Mouse (Mus musculus) hindbrain, embryonic 13.5 days (tissue): ENCODE data around the gene Vps54. TPM values are rescaled to one million over a fixed set of nuclear protein-coding genes. Genes with fewer than 3 reads are reported as not detected.

Experiments
- ATAC-seq: fragments of 200-750 bp; cut with Nextera tagmentation; 2 replicates; pipeline ENCODE4 v1.8.0; 2017; ENCODE audit warnings: moderate TSS enrichment; ENCODE audit not compliant: low FRiP score
- H3K27ac ChIP-seq: fragments of 300-500 bp; sonication (generic); 2 replicates; pipeline ENCODE4 v1.5.1; 2015; ENCODE audit warnings: inconsistent platforms, mild to moderate bottlenecking, moderate library complexity
- H3K27me3 ChIP-seq: fragments of 300-500 bp; sonication (generic); 2 replicates; pipeline ENCODE4 v1.6.1; 2015; ENCODE audit warnings: mild to moderate bottlenecking, inconsistent platforms
- H3K36me3 ChIP-seq: fragments of 300-500 bp; sonication (generic); 2 replicates; pipeline ENCODE4 v1.6.1; 2015; ENCODE audit warnings: mild to moderate bottlenecking, inconsistent platforms
- H3K4me1 ChIP-seq: fragments of 300-500 bp; sonication (generic); replicated peaks from 2 replicates; pipeline ENCODE4 v1.6.1; 2015; ENCODE audit warnings: inconsistent platforms
- H3K4me2 ChIP-seq: fragments of 300-500 bp; sonication (generic); 2 replicates; pipeline ENCODE4 v1.6.1; 2015; ENCODE audit warnings: inconsistent platforms, mild to moderate bottlenecking, moderate library complexity
- H3K4me3 ChIP-seq: fragments of 300-500 bp; sonication (generic); 2 replicates; pipeline ENCODE4 v1.5.1; 2015; ENCODE audit warnings: mild to moderate bottlenecking, inconsistent platforms
- H3K9ac ChIP-seq: fragments of 300-500 bp; sonication (generic); 2 replicates; pipeline ENCODE4 v1.6.1; 2015; ENCODE audit warnings: mild to moderate bottlenecking, inconsistent platforms
- H3K9me3 ChIP-seq: fragments of 300-500 bp; sonication (generic); 2 replicates; pipeline ENCODE4 v1.6.1; 2016; ENCODE audit warnings: inconsistent platforms
- WGBS: fragments of 180-500 bp; shearing (Covaris S2); methylation state at CpG from one replicate; pipeline ENCODE4 v1.1.7; 2015; 5-methylcytosine and 5-hydroxymethylcytosine counted together
- polyA plus RNA-seq: library from polyadenylated mRNA; unstranded; fragments of >200 nt; fragmentation: Nextera tagmentation; extraction: Ambion mirVana; gene quantifications from 2 replicates; pipeline ENCODE4 v1.2.1, GENCODE M21; 2015

Gene Vps54
- polyA plus RNA-seq, 1 experiment from 2014 or later, result 10.5 TPM

DNA sequence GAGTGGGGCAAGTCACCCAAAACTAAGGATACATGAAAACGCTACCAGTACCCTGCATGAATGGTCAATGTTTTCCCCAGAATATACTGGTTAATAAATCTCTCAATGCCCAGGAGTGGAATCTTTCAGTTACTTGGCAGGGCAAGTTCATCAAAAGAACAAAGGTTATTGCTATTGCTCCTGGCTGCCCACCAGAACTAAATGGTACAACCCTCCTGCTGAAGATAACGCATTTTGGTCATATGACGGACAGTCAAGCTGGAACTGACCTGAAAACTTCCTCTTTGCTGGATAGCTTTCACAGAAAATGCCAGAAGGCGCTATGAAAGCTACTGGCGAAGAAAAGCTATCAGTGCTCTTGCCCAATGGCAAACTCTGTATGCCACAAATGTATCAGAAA, 86.7 kb downstream of the Vps54 start:
- H3K4me2 ChIP-seq, result no peak overlapping the region
- H3K4me3 ChIP-seq, result no peak overlapping the region
- H3K36me3 ChIP-seq, result peaks cover 62% of the 10 kb centered on the region
- ATAC-seq, result no peak
- no peaks in the 10 kb centered on the region for H3K4me1 ChIP-seq
- H3K27ac ChIP-seq, result no peak overlapping the region
- WGBS, result 96% methylated on average over 5 of the region's 5 CpGs
- H3K9me3 ChIP-seq, result no peaks in the 10 kb centered on the region
- H3K27me3 ChIP-seq, result no peaks in the 10 kb centered on the region
- no peak overlapping the region for H3K9ac ChIP-seq

DNA sequence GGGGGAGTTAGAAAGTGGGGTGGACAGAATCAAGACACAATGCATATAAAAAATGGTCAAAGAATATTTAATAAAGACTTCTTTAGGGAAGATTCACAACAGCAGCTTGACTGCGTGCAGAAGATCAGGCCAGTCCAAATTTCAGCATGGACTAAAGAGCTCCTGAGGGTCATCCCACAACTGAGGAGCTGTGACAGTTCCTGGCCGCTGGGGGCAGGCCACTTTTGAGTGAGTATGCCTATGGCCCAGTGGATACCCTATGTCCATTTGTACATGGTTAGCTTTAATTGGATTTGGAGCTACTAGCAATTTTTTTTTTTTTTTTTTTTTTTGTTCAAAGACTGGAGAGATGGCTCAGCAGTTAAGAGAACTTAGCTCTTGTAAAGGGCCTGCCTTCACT, 87.7 kb downstream of the Vps54 start:
- Histone ChIP-seq H3K27me3 (no peaks in the 10 kb centered on the region), H3K4me1 (no peaks in the 10 kb centered on the region), H3K9ac (no peak overlapping the region), H3K9me3 (no peaks in the 10 kb centered on the region), H3K27ac (no peak overlapping the region), H3K4me2 (no peak overlapping the region), H3K36me3 (peaks cover 59% of the 10 kb centered on the region), H3K4me3 (no peak overlapping the region)
- ATAC-seq, result no peak
- 77% methylated on average over 2 of the region's 2 CpGs for WGBS

DNA sequence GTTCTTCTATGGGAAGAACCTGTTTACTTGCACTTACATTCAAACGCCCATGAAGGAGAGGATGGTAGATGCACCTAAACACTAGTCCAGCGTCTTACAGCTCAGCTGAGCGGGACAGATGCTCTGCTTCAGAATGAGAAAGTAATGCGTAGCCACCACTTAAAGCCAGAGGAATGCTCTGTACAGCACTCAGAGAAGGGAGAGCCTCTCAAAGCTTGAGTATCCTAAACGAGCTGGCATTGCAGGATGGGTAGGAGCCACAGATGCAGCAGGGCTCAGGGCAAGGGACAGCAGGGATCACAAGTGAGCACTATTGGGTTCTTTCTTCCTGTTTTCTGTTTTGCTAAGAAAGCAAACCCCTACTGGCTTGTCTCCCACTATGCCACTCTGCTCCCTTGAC, 88.4 kb downstream of the Vps54 start:
- no peaks in the 10 kb centered on the region for H3K4me1 ChIP-seq
- no peak overlapping the region for H3K4me3 ChIP-seq
- no peaks in the 10 kb centered on the region for H3K9me3 ChIP-seq
- WGBS, result 93% methylated on average over 5 of the region's 5 CpGs
- no peak overlapping the region for H3K4me2 ChIP-seq
- H3K27ac ChIP-seq, result no peak overlapping the region
- H3K9ac ChIP-seq, result no peak overlapping the region
- no peaks in the 10 kb centered on the region for H3K27me3 ChIP-seq
- ATAC-seq, result no peak
- H3K36me3 ChIP-seq, result peaks cover 59% of the 10 kb centered on the region

DNA sequence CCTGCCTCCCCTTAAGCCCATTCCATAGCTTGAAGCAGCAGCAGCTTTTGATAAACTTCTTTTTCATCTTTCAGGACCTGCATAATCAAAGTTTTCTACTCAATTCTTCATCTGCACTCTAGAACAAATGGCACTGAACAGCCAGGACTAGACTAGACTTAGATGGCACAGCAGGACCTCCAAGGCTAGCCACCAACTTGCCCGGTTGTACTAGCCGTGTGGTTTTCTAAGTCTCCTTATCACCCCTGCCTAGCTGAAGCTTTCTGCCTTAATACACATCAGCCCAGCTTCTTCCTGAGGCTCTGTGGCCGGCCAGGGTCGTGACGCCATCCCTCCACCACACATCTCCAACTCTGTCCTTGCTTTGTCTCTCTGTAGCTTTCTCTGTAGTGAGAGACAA, 89.1 kb downstream of the Vps54 start:
- H3K4me1 ChIP-seq, result no peaks in the 10 kb centered on the region
- no peaks in the 10 kb centered on the region for H3K27me3 ChIP-seq
- no peak for ATAC-seq
- no peak overlapping the region for H3K4me2 ChIP-seq
- H3K27ac ChIP-seq, result no peak overlapping the region
- H3K4me3 ChIP-seq, result no peak overlapping the region
- WGBS, result 93% methylated on average over 5 of the region's 5 CpGs
- peaks cover 63% of the 10 kb centered on the region for H3K36me3 ChIP-seq
- no peaks in the 10 kb centered on the region for H3K9me3 ChIP-seq
- no peak overlapping the region for H3K9ac ChIP-seq

DNA sequence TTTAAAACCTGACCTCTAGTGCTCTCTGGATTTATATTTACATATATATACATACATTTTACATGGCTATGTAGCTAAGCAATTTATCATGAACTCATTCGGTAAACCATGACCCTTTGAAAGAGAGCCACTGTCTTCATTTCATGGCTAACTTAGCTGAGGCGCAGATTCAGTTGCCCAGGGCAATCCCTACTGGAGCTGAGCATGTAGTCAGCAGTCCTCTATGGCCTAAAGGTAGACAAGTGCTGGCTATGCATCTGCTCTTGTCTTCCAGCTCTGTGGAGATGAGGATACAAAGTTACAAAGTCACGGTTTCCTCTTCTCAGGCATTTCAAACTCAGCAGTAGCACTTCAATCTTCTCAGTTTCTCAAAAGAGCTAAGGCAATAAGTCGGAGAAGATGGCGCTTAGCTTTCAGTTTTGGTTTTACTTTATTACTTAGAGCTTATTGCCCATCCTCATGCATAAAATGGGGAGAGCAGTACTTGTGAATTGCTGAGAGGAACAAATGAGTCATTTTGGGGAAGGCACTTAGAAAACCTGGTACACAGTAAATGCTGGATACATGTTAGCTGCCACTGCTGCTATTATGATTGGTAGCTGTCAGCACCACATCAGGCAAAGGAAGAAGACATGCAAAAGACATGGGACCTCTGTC, 93.7 kb downstream of the Vps54 start:
- Histone ChIP-seq H3K9ac (no peak overlapping the region), H3K4me3 (no peak overlapping the region), H3K4me1 (no peaks in the 10 kb centered on the region), H3K27me3 (no peaks in the 10 kb centered on the region), H3K9me3 (no peaks in the 10 kb centered on the region), H3K27ac (no peak overlapping the region), H3K4me2 (no peak overlapping the region), H3K36me3 (peaks cover 41% of the 10 kb centered on the region)
- ATAC-seq, result no peak
- WGBS, result 94% methylated on average over 5 of the region's 5 CpGs

DNA sequence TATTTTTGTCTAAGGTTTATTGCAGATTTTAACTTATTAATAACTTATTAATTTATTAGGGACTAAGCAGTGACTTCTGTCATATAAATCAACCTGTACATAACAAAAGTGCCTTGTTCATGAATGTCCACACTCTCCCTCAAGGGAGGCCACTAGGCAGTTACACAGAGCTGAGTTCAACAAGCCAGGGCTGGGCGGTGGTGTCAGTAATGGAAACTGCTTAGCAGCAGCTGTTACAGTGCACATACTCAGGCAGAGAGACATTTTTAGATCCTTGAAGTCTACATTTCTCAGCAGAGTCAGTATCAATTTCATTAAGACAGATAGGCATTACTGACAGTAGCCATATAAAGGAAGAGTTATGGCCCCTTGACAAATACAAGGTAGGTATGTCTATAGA, 98.8 kb downstream of the Vps54 start:
- H3K4me1 ChIP-seq, result no peaks in the 10 kb centered on the region
- no peaks in the 10 kb centered on the region for H3K9me3 ChIP-seq
- peaks cover 10% of the 10 kb centered on the region for H3K36me3 ChIP-seq
- 87% methylated on average over 1 of the region's 1 CpGs for WGBS
- no peak overlapping the region for H3K9ac ChIP-seq
- H3K4me2 ChIP-seq, result no peak overlapping the region
- H3K4me3 ChIP-seq, result no peak overlapping the region
- H3K27me3 ChIP-seq, result no peaks in the 10 kb centered on the region
- ATAC-seq, result no peak
- H3K27ac ChIP-seq, result no peak overlapping the region

DNA sequence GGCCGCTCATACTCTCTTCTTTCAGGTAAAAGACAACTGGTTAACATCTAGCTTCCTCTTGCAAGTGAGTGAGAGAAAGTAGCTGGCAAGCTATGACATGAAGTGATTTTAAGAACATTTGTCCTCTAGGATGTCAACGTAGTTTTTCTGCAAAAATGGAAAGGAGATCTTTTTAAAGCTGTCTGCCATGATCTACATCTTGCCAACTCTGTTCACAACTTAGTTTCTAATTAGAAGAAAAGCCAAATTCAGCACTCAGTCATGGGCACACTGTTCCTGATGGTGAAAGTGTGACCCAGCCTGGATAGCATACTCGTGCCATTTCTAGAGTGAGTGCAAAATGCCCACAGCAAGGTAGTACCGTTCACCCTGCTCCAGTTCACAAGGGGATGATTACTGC, 100.0 kb downstream of the Vps54 start:
- H3K4me3 ChIP-seq, result no peak overlapping the region
- no peaks in the 10 kb centered on the region for H3K9me3 ChIP-seq
- H3K27me3 ChIP-seq, result no peaks in the 10 kb centered on the region
- no peak for ATAC-seq
- H3K9ac ChIP-seq, result no peak overlapping the region
- H3K4me1 ChIP-seq, result no peaks in the 10 kb centered on the region
- WGBS, result 95% methylated on average over 4 of the region's 4 CpGs
- no peak overlapping the region for H3K4me2 ChIP-seq
- H3K36me3 ChIP-seq, result peaks cover 15% of the 10 kb centered on the region
- no peak overlapping the region for H3K27ac ChIP-seq

DNA sequence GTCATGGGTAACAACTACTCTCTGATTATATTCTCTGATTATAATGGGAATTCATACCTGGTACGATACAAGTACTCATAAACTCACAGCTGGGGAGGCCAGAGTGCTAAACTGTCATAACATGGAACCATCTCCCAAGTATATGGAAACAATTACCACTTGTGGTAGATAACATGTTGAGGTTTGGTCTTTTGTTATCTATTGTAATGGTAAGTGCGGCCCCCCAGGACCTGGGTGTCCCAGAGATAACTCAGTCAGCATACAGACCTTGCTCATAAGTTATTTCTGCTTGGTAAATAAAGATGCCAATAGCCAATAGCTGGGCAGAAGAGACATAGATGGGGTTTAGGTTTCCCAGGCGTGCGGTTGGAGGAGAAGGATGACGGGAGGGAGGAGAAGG, 104.4 kb downstream of the Vps54 start:
- Histone ChIP-seq H3K27ac (no peak overlapping the region), H3K9ac (no peak overlapping the region), H3K4me1 (no peaks in the 10 kb centered on the region), H3K4me3 (no peak overlapping the region), H3K27me3 (no peaks in the 10 kb centered on the region), H3K9me3 (no peaks in the 10 kb centered on the region), H3K4me2 (no peak overlapping the region), H3K36me3 (peaks cover 24% of the 10 kb centered on the region)
- no peak for ATAC-seq
- WGBS, result 97% methylated on average over 5 of the region's 5 CpGs

DNA sequence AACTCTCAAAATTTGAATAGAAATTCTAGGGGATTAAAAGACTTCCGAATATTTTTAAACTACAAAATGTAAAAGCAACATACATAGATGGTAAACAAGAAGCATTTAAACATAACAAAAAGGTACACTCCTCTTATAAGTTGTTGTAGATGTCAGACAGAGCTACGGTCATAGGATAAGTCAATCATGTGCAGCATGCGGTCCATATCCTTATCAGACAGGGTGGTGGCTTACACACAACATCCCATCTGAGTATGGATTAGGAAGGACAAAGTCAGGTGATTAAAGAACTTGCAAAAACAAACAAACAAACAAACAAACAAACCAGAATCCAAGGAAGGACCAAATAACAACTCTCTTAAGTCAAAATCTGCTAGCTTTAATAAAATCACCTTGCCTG, 106.9 kb downstream of the Vps54 start:
- Histone ChIP-seq H3K4me2 (no peak overlapping the region), H3K9ac (no peak overlapping the region), H3K27ac (no peak overlapping the region), H3K4me1 (no peaks in the 10 kb centered on the region; the same call in 1 of the 2 replicates), H3K9me3 (no peaks in the 10 kb centered on the region), H3K36me3 (peaks cover 31% of the 10 kb centered on the region), H3K27me3 (no peaks in the 10 kb centered on the region), H3K4me3 (no peak overlapping the region)
- WGBS, result 100% methylated on average over 3 of the region's 3 CpGs
- no peak for ATAC-seq

DNA sequence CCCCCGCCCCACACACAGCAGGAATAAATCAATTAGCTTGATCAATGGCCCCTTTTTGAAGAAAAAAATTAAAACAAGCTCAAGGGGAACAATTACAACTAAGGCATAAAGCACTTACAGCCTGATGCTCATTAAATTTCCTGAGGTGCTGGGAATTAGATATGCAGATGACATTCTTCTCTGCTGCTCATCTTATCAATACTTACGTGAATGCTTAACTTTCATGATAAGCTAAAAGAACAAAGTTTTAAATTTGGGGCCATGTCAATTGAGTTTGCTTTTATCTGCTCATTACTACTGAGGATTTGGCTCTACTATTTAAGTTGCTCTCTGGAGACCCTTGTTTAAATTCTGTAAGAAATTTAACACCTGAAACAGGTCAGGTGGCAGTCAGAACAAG, 109.8 kb downstream of the Vps54 start:
- Histone ChIP-seq H3K27me3 (no peaks in the 10 kb centered on the region), H3K4me2 (no peak overlapping the region), H3K36me3 (peaks cover 27% of the 10 kb centered on the region), H3K4me3 (no peak overlapping the region), H3K9me3 (no peaks in the 10 kb centered on the region), H3K9ac (no peak overlapping the region), H3K4me1 (no peaks in the 10 kb centered on the region; the same call in 1 of the 2 replicates), H3K27ac (no peak overlapping the region)
- 76% methylated on average over 2 of the region's 2 CpGs for WGBS
- ATAC-seq, result no peak

DNA sequence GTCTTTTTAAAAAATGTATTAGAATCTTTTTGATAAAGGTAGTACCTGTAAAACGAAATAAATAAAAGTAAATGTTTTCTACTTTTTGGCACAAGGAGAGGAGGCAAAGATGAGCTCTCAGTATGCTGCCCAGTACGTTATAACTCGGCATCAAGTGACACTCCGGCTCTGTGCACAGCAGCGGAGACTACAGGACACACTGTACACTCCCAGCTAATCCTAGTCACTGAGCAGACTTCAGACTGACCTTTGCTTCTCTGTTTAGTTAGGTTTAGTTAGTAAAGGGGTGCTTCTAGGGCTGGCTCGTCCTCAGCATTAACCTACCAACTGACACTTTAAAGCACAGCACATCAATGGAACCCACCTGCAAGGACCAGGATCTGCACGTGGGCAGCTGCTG, 112.2 kb downstream of the Vps54 start:
- ATAC-seq, result no peak
- no peaks in the 10 kb centered on the region for H3K27me3 ChIP-seq
- H3K27ac ChIP-seq, result no peak overlapping the region
- H3K4me2 ChIP-seq, result no peak overlapping the region
- 92% methylated on average over 7 of the region's 7 CpGs for WGBS
- H3K9ac ChIP-seq, result no peak overlapping the region
- H3K4me1 ChIP-seq, result no peaks in the 10 kb centered on the region; the same call in 1 of the 2 replicates
- peaks cover 22% of the 10 kb centered on the region for H3K36me3 ChIP-seq
- no peaks in the 10 kb centered on the region for H3K9me3 ChIP-seq
- H3K4me3 ChIP-seq, result no peak overlapping the region

DNA sequence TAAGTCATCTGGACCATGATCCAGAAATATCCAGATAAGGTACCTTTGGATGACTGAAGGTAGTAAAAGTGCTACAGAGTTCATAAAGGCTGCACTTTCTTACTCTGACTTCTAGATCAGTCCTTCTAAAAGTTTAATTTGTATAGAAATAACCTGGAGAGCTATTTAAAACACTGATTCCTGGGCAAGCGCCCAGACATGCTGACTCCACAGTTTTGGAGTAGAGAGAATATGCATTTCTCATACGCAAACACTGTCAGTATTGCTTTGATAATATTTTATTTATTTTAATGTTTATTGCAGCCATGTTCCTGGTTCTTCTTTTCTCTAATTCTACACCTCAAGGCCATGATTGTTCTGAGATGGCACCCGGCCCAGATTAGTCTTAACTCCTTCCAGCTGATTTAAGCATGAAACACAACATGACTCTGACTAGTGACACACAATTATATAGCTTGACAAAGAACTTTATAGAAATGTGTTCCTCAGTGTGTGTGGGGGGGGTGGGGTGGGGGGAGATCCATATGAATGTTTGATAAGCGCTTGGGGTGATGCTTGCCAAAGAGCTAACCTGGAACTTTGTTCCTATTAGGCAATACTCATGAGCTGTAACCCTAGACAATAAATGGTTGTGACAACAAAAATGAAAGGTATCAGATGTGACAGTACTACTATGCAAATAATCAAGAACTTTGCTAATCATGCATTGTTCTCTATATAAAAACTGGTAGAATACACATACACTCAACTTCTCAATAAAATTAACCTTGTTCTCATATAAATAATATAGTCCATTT, 124.3 kb downstream of the Vps54 start:
- H3K36me3 ChIP-seq, result no peaks in the 10 kb centered on the region
- ATAC-seq, result no peak
- H3K4me1 ChIP-seq, result peaks cover 2% of the 10 kb centered on the region
- no peaks in the 10 kb centered on the region for H3K9me3 ChIP-seq
- H3K9ac ChIP-seq, result no peak overlapping the region
- H3K4me3 ChIP-seq, result no peak overlapping the region
- H3K27me3 ChIP-seq, result no peaks in the 10 kb centered on the region
- 94% methylated on average over 4 of the region's 4 CpGs for WGBS
- no peak overlapping the region for H3K4me2 ChIP-seq
- no peak overlapping the region for H3K27ac ChIP-seq

DNA sequence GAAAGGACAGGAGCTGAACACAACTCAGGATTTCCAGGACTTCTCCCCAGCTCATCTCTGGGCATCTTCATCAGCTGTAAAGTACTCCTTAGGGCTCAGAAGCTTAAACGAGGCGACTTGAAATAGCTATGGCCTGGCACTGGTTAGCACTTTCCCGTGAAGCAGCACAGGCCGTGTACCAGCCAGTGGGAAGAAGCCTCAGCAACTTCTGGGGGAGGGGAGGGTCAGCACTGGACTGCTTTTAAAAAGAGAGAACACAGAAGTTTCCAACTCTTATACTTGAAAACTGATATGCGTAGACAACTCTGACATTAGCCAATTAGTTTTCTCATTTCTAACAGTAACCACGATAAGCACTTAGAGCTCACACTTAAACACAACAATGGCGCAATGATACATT, 129.4 kb downstream of the Vps54 start:
- Histone ChIP-seq H3K4me1 (peaks cover 24% of the 10 kb centered on the region), H3K4me2 (peak overlapping the region; percentile 68), H3K27me3 (no peaks in the 10 kb centered on the region), H3K27ac (no peak overlapping the region), H3K9me3 (no peaks in the 10 kb centered on the region), H3K9ac (no peak overlapping the region), H3K36me3 (no peaks in the 10 kb centered on the region), H3K4me3 (peak overlapping the region; percentile 90; the same call in 1 of the 2 replicates)
- ATAC-seq, result no peak
- WGBS, result 59% methylated on average over 7 of the region's 7 CpGs
